Mouse (Mus musculus) adrenal gland, postnatal 14 days (tissue): ENCODE results near the gene Gm8909. TPM values are rescaled to one million over a fixed set of nuclear protein-coding genes. Genes with fewer than 3 reads are reported as not detected.
"Not testable (repeated sequence)": the region's sequence is repeated elsewhere in the genome, so short reads cannot be mapped to it uniquely, and the experiment has no call there.

ENCODE experiments used
- DNase-seq: peaks from one replicate; pipeline ENCODE4 v3.0.0; 2021; ENCODE audit warnings: mixed read lengths
- total RNA-seq: library from RNA; stranded (reverse); gene quantifications from 2 replicates; pipeline ENCODE4 v1.2.3, GENCODE M21; 2021

The Gm8909 gene
- total RNA-seq, 1 experiment from 2014 or later = not detected

DNA sequence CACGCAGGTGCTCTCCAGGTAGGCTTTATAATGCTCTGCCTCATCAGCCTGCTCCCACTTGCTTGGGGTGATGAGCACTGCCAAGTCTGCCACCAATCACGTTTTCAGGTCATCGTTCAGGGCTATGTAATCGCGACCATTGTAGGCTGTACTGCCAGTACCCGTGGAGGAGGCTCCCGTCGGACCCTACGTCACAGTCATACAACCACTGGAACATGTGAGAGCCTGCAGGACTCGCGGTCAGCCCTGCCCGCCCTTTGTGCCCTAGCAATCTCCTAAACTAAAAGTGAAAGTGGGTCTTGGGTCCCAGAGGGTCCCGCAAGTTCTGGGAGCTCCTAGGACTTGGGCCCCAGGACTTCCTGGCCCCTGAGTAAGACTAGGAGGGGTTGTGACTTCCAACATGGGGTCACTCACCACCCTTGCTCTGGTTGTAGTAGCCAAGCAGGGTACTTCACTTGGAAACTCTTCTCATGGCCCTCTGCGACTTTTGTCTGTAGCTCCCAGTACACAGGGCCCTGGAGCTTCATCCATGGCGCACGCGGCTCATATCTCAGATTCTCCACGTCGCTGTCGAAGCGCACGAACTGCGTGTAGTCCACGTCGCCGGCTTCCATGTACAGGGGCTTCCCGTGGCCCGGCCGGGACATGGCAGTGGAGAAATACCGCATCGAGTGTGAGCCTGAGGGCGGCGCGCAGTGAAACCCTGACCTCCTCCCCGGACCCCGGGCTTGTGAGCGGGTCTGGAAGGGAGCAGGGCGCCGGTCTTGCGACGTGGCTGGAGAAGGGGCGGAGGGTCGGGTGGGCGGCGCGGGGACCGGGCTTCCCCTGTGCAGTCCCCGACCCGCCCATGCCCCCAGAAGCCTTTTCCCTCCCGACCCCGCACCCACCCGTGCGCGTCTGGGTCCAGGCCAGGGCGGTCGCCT lies 6.9 kb downstream of the Gm8909 start:
- DNase-seq = no peak

DNA sequence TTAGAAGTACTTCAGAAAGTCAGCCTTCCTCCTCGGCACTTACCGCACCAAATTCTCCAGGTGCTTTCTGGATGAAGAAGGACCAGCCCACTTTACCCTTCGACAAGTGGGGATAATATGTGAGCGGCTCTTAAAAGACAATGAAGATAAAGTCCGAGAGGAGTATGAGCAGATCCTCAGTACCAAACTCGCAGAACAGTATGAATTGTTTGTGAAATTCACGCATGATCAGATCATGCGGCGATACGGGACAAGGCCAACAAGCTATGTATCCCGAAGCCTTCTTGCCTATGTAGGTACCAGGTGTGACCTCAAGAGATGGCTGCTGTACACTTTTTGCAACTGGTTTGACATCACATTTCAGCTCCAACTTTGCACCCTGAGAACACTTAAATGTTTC lies 10.1 kb downstream of the Gm8909 start:
- DNase-seq = not testable (repeated sequence)

DNA sequence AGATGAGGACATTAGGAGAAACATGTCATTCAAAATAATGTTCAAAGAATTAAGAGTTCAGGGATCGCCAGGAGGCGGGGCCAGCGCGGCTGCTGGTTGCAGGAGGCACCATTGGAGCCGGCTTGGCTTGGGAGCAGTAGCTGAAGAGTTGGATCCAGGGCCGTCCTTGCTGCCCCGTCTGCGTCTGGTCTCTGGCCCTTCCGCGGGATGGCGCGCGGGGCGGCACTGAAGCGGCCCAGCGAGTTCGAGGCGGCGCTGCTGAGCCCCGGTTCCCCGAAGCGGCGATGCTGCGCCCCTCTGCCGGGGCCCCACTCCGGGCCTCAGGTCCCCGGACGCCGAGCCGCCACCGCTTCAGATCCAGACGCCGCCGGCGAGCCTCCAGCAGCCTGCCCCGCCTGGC lies 10.6 kb downstream of the Gm8909 start:
- peak; percentile 9 for DNase-seq

DNA sequence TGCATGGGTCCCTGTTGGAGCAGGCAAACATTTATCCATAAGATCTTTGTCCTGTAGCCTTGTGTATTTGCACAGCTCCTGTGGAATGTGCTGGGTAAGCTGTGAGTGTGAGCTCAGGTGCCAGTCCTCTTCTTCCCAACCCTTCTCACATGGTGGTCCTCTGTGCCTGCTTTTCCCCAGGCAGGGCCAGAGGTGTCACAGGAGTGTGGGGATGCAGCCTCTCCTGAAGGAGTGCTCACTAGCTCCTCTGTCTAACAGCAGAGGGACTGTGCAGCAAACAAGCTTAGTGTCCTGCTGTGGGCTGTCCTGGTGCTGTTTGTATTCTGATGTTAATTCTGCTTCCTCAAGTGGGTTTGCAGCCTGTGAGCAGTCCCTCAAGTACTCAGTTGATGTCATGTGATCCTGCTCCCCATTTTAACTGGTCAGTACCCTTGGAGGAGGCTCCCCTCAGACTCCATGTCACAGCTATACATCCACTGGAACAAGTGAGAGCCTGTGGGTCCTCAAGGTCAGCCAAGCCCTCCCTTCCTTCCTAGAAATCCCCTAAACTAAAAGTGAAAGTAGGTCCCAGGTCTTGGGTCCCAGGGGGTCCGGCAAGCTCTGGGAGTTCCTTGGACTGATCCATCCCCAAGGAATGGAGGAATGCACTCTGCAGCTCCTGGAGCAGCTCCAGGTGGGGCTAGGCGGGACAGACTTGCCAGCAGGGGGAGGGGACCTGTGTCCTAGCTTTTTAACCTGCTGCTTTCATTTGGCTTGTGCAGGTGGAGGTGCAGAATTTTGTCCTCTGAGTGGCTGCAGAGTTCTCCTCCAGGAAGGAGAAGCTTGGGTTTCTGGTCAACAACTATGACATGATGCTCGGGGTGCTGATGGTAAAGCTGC lies 13.8 kb downstream of the Gm8909 start:
- DNase-seq = peak; percentile 6

DNA sequence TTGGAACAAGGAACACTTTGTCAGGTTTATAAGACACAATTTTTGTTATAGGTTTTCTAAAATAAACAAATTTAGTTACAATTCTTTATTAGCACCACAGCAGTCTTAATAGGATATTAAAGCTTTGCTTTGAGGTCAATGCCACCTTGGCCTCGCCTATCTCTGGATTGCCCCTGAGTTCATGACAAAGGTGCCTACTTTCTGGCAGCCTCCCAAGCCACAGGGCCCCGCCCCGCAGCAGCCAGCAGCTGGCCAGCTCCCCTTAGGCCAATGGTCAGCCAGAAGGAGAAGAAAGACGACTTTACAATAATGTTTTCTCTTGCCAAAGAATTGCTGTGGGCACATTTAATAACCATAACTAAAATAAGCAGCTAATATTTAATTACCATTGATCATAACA lies 17.1 kb downstream of the Gm8909 start:
- DNase-seq = not testable (repeated sequence)

DNA sequence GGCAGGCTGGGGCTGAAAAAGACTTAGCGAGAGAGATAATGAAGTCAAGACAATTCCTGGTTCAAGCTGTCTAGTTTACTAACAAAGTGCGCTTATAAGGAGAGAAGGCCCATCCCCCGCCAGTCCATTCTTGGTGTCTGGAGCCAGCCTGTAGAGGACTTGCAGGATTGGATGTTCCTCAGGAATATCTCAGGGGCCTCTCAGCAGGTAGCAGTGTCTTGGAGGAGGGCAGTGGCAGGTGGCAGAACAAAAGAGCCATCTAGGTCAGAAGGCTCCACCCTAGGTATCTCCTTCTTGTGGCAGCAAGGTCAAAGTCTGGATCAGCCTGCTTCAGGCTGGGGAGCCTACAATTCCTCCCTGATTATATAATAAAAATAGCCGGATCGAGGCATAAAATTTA lies 19.9 kb downstream of the Gm8909 start:
- not testable (repeated sequence) for DNase-seq

DNA sequence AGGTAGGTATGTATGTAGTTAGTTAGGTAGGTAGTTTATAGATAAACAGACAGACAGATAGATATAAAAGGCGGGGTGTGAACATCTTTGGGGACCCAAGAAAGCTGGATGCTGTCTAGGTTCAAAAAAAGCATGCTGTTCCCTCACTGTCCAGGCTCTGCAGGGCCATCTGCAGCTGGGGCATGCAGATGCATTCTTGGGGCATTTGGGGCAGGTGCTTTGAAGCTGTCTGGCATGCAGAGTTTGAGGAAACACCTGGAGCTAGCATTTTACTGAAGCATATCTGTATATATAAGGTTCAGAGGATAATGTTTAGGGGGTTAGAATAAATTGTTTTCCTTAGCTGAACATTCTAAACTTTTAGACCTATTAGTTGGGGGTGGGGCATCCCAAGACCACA lies 21.4 kb downstream of the Gm8909 start:
- not testable (repeated sequence) for DNase-seq

DNA sequence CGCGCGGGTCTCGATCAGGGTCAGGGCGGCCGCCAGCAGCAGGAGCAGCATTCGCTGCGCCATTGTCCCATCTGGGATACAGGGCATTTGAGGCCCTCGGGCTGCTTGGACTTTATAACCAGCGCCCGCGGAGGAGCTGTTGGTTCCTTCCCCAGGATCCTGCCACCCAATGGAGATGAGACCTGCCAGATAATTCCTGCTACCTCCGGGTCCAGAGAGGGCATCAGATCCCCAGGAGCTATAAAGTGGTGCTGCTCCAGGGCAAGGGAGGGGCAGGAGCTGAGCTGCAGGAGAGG lies 22.5 kb downstream of the Gm8909 start:
- DNase-seq = not testable (repeated sequence)

DNA sequence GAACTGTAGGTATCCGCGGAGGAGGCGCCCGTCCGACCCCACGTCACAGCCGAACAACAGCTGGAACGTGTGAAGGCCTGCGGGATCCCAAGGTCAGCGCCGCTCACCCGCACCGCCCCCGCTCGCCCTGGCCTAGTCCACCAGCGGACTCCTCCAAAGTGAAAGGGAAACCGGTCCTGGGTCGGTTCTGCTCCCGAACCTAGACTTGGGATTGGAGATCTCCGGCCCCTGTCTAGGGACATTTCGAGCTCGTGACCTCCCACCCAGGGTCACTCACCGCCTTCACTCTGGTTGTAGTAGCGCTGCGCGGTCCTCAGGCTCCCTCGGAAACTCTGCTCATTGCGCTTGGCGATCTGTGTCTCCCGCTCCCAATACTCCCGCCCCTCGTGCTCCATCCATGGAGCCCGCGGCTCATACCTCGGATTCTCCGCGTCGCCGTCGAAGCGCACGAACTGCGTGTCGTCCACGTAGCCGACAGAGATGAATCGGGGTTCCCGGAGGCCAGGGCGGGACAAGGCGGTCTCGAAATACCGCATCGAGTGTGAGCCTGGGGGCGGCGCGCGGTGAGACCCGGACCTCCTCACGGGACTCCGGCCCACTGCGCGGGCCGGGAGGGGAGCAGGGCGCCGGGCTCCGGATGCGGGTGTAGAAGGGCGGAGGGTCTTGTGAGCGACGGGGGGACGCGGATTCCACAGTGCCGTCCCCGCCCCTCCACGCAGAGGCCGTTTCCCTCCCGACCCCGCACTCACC lies 23.1 kb downstream of the Gm8909 start:
- peak; percentile 38 for DNase-seq

DNA sequence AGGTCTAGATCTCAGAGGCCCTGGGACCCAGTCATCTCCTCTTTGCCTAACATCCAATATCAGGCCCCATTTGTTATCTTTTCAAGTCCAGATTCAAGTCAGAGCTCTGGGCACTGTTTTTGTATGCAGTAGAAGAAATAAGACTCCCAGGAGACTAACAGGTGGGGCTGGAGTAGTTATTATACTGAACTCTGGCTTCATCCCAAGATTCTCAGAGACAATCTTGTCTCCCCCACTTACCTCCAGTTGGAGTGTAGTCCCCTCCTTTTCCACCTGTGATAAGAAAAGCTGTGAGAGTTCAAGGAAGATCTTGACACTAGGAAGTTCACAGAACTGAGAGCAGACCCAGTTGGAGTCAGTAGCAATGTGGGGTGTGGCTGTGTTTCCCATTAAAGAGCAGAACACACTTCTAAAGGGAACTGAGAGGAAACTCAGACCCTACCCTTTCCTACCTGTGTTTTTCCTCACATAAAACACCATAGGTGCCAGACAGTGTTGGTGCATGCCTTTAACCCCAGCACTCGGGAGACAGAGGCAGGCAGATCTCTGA lies 32.0 kb downstream of the Gm8909 start:
- DNase-seq = not testable (repeated sequence)

DNA sequence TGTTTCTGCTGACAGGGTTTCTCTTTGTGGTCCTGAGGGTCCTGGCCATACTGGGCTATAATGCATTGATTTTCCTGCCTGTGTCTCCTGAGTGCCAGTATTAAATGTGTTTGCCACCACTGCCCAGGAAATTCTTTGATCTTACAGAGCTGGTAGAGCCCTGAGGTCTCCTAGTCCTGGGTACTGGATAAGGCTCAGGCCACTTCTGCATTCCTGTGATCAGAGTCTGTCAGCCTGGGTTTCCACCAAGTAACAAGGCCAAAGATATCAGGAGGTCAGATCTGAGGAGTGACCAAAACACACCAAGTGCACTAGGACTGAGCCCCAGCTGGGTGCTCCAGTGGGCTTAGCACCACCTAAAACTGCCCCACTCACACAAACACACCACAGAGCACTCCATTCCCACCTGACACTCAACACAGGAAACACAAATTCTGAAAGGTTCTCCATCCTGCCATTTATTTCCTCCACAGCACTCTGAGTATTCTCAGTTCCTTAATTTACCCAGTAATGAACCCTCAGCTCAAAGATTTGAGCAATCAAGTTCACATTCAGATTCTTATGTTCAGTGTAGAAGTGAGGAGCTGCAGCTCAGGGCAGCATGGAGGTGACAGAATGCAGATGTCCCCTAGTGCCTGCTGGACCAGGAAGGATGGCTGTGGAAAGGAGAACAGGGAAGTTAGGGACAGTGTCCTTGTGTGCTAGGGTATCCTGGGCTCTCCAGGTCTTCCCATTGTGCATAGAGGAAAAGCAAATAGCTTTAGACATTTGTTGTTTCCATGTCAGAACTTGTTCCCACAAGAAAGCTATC lies 32.7 kb downstream of the Gm8909 start:
- not testable (repeated sequence) for DNase-seq

DNA sequence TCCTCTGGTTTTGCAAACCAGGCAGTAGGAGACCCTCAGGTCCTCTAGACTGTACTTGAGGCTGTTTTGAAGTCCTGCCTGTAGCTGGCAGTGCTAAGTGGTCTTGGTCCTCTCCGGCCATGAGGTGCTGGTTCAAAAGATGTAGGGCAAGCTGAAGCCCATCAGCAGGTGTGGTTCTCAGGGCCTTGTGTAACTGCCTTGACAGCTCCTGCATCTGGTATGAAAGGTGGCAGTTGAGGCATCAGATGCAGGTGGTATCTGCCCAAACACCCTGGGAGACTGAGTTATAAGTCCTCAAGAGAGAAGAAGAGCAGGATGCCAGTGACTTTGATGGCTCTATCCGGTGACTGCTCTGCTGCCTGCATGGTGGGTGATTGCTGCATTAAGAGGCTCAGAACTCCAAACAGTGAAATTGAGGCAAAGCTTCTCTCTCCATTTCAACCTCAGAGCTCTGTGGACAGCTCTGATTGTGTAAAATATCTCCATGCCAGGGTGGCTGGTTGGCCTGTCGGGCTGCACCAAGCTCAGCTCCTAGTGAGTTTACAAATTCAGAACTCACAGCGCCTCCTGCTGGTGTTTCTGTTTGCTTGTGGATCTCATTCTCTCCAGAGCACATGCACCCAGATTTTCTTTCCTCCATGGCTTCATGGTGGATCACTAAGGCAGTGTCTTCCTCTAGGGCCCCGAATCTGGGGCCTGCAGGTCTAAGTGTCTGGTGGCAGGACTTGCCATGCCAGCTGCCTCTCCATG lies 36.6 kb downstream of the Gm8909 start:
- DNase-seq = no peak

DNA sequence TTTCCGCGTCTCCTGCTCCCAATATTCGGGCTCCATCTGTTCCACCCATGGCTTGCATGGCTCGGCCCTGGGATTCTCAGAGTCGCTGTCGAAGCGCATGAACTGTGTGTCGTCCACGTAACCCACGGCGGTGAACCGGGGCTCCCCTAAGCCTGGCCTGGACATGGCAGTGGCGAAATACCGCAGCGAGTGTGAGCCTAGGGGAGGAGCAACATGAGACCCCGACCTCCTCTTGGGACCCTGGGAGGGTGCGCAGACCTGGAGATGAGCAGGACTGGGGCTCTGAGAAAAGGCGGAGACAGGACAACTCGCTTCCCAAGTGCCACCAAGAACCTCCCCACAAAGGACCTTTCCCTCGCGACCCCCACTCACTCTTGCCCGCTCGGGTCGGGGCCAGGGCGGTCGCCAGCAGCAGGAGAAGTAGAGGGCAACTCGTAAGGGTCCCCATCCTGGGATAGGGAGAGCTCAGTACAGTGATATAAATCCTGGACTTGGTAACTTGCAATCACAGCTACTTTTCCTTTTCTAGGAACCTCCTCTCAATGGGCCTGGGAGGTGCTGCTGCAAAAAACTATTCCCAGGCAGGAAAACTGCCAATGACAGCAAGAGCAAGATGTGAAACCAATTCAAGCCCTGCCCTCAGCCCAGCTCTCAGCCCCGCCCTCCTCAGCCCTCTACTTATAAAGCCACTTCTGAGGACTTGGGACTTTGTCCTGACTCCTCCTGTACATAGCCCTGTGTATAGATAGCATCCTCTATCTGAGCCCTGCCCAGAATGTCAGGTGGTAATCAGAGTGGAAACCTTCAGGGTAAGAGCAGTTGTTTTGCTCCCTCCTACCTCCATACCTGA lies 39.1 kb downstream of the Gm8909 start, which contains the start of gene Gm7030:
TSS of gene Gm7030 (minus strand) at position 458 of the 850 bp plus-strand sequence.
- DNase-seq = not testable (repeated sequence)

DNA sequence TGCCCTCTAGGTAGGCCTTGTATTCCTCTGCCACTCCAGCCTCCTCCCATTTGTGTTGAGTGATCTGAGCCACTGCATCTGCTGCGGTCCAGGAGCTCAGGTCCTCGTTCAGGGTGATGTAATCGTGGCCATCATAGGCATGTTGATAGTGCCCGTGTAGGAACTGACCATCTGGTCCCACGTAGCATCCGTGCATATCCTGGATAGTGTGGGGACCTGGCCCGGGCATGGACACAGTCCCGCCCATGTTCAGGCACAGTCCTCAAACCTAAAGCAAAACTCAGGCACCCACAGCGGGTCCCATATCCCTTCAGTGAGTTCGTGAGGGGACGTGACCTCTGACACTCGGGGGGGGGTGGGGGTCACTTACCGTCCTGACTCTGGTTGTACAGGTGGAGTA lies 39.8 kb downstream of the Gm8909 start:
- not testable (repeated sequence) for DNase-seq

DNA sequence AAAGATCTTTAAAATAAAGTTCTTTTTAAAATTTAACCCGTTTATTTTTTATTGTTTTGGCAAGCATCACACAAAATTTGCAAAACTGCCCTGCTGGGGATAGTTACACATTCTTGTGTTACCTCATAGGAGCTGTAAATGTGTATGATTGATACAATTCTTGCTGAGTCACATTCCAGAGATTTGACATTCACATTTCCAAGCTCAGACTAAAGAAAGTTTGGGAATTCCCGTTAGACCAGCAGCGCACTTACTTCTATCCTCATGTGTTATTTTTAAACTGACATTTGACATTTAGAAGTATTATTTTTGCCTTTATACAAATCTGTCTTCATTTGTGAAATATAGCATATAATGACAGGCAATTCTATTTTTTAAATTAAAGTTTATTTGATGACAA lies 44.2 kb downstream of the Gm8909 start:
- not testable (repeated sequence) for DNase-seq

DNA sequence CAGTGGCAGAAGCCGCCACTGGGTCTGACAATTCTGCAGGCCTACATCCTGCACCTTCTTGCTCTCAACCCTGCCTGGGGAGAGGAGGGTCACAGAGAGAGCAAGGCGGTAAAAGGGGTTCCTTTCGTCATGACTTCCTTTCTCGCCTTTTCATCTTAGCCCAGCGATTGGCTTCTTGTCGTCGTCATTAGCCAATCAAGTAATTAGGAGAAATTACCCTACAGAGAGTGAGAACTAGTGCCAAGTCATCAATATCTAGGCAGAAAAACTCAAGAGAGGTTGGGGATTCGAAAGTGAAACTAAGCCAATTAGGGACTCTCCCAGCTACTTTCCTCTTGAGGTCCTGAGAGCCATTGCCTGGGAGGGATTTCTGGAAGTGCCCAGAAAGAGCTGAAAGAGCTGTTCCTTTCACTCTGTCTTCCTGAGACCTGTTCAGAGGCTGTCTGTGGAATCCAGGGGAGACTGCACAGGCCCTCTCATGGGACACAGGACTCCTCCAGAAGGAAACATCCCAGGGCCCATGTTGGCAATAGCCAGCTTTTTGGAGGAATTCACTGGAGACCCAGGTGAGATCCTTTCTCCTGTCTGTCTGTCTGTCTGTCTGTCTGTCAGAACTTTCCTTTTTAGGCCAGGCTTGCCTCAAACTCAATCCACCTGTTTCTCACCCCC lies 46.9 kb downstream of the Gm8909 start, which contains the start of gene Gm19684:
TSS of gene Gm19684 (plus strand) at position 327 of the 669 bp plus-strand sequence.
- peak; percentile 62 for DNase-seq

DNA sequence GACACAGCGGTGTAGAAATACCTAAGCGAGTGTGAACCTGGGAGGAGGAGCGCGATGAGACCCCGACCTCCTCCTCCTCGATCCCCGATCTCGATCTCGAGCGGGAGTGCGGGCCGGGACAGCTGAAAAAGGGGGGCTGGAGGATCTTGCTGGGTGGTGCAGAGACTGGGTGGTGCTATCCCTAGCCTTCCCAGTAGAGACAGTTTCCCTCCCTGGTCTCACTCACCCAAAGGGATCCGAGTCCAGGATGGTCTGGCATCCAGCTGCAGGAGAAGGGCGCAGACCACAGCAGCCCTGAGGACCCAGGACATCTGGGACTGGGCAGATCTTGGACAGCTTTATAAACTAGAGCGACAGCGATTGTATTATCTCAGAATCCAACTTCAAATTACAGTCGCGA lies 47.5 kb downstream of the Gm8909 start:
- DNase-seq = not testable (repeated sequence)

DNA sequence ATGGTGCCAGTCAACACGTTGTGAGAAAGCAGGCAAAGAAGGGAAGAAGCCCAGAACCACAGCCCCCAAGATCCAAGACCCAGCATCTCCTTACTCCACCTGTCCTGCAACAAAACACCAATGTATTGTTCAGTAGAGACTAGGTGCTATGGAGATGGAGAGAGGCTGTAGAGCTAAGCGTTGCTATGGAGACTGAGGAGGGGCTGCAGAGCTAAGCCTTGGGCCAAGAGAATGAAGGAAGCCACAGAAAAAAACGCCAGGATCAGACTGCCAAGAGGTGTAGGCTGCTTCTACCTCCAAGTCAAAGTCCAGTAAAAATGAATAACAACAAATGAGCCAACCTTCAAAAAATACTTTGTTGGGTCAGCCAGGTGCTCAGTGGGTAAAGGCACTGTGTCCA lies 51.8 kb downstream of the Gm8909 start:
- not testable (repeated sequence) for DNase-seq
